Mouse (Mus musculus): ENCODE data around the gene Flt1. TPM values are rescaled to one million over a fixed set of nuclear protein-coding genes. Genes with fewer than 3 reads are reported as not detected.

Flt1 gene
- 10 to 100 TPM; 34.2 to 40.2 TPM for total RNA-seq (2021)

- no peak for DNase-seq
Observed at GRCm38 (mm10) chr5:147725831-147726700, at the start of gene Flt1. Gene Flt1, minus strand, starts transcription at chr5:147726011.

DNA sequence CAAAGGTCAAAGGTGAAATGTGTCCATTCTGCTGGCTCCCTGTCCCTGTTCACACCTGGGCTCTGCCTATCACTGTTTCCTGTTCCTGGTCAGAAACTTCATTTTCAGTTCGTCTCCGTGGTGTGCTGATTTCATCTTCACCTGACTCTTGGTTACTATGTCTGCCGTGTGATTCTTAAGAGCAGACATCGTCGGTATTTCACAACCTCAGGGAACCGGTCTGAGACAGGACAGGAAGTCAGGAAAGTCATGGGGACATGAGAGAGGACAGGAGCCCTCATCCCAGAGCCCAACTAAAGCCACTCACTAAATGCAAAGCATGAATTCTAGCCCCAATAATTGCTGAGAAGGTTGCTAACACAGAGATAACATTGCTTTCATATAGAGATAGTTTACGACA lies 49.4 kb upstream of the Flt1 start:
- DNase-seq, result no peak

DNA sequence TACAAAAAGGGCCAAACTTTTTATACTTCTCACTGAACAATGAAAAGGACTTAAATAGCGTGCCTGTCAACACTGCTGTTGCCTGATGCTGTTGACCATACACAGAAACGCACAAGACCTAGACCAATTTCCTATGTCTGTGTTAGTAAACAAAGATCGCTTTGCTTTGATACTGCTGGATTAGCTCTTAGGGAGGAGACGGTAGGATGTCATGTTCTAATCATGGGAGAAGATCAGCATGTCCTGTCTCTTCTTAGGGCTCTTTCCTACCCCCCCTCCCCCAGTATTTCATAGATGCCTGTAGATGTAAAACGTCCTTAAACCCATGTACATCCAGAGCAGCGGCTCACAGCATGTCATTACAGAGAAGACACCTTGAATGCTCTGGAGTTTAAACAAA lies 44.1 kb upstream of the Flt1 start:
- DNase-seq, result no peak

GRCm38 (mm10) chr5:147764061-147764460 lies 38.2 kb upstream of the Flt1 start:
- DNase-seq, result no peak

GRCm38 (mm10) chr5:147761984-147762383 lies 36.2 kb upstream of the Flt1 start:
- no peak for DNase-seq

GRCm38 (mm10) chr5:147761275-147761674 lies 35.5 kb upstream of the Flt1 start:
- no peak for DNase-seq

GRCm38 (mm10) chr5:147758640-147759319 lies 33.0 kb upstream of the Flt1 start:
- no peak for DNase-seq

DNA sequence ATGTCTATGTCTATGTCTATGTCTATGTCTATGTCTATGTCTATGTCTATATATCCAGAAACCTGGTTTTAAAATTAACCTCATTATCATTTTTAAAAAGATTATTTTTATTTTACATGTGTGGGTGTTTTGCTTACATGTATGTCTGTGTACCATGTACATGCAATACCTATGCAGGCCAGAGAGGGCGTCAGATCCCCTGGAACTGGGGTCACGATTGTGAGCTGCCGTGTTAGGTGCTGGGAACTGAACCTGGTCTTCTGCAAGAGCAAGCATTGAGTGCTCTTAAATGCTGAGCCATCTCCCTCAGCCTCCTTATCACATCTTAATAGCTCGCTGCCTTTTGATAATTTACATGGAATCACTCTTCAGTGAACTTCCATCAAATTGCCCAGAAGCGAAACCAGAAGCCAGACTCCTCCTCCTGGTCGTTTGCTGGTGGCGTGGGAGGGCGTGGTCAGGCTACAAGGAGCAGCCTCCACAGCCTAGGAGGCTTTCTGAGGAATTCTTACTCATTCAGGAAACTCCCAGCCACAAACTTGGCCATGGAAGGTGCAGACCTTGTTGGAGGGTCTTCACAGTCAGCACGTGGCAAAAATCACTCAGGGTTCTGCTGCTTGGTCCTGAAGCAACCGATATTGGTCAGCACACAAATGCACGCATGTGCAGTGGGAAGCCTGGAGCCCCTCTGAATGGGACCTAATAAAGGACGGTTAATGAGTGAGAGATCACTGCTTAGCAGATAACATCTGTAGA lies 32.2 kb upstream of the Flt1 start:
- DNase-seq, result no peak

GRCm38 (mm10) chr5:147752914-147753341 lies 27.1 kb upstream of the Flt1 start:
- DNase-seq, result no peak

DNA sequence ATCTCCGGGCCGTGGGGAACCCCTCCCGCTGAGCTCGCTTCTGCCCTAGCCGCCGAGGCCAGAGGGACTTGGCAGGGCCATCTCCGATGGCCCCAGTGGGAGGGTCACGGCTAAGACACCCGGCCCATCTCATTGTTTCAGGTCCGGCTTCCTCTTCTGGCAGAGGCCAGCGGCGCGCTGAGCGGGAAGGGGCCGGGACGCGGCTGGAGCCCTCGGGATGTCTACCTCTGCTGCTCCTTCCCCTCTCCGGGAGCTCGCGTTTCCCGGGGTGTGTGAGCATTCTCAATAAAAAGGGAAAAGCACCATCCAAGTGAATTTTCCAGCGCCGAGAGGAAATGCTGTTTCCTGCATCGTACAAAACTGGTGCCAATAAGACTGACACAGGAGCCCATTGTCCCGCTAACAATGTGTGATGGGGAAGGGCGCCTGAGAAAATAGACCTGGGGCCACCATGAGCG lies 25.9 kb upstream of the Flt1 start:
- DNase-seq, result peak; percentile 11

GRCm38 (mm10) chr5:147749972-147750371 lies 24.2 kb upstream of the Flt1 start:
- DNase-seq, result no peak

- peak in 1 of 2 experiments; percentile 18 for DNase-seq
Observed at GRCm38 (mm10) chr5:147748081-147748581, 22.3 kb upstream of the Flt1 start.

GRCm38 (mm10) chr5:147744900-147745653 lies 19.3 kb upstream of the Flt1 start:
- DNase-seq, result no peak

- no peak for DNase-seq
Observed at GRCm38 (mm10) chr5:147742468-147743111, 16.8 kb upstream of the Flt1 start.

DNA sequence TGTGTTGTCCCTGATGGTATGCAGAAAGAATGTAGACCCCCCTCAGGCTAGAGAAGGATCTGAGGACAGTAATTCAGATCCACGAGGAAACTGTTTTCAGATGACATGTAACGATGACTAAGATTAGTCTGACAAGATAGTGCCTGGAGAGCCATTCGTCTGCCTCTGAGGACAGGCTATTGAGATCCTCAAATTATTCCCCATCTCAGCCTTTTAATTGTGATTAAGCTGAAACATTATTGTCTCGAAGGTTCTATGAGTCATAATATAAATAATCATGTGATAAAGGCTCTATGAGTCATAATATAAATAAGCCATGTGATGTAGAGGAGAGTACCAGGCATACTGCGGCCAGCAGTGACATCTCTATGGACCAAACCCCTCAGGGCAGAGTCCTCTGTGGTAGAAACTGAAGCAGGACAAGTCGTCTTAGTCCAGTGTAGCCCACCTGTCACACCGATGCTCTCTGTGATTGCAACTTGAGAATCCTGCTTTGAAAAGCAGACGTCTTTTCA lies 11.0 kb upstream of the Flt1 start:
- no peak for DNase-seq

DNA sequence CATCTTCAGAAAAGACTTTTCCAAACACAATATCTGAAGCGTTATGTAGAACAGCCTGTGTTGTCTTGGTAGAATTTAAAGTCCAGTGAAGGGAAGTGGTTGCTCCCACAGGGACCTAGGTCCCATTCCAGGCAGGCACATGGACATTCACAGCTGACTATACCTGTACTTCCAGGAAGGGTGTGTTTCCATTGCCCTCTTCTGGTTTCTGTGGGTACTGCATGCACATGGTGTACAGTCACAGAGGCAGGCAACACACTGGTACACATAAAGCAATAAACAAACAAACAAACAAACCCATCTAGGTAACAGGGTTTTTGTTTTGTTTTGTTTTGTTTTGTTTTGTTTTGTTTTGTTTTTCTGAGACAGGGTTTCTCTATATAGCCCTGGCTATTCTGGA lies 7.9 kb upstream of the Flt1 start:
- no peak for DNase-seq

DNA sequence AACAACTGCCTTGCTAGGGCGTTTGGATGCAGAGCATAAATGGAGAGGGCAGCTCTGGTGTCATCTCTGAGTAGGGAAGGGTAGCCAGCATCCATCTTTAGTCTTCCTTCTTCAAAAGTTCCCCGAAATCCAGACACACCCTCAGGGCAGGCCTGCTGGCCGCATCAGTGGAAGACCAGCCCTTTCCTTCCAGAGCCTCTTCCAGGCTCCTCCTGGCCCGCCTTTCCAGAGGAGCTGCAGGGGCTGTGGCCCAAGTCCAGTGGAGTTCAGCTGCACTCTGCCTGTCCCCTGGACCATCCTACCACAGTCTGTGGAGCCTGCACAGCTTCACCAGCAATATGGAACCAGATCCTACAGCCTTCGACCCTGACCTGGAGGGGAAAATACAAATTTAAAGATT lies 7.1 kb upstream of the Flt1 start:
- no peak for DNase-seq

- DNase-seq, result no peak
Observed at GRCm38 (mm10) chr5:147727481-147727880, 1.7 kb upstream of the Flt1 start.

DNA sequence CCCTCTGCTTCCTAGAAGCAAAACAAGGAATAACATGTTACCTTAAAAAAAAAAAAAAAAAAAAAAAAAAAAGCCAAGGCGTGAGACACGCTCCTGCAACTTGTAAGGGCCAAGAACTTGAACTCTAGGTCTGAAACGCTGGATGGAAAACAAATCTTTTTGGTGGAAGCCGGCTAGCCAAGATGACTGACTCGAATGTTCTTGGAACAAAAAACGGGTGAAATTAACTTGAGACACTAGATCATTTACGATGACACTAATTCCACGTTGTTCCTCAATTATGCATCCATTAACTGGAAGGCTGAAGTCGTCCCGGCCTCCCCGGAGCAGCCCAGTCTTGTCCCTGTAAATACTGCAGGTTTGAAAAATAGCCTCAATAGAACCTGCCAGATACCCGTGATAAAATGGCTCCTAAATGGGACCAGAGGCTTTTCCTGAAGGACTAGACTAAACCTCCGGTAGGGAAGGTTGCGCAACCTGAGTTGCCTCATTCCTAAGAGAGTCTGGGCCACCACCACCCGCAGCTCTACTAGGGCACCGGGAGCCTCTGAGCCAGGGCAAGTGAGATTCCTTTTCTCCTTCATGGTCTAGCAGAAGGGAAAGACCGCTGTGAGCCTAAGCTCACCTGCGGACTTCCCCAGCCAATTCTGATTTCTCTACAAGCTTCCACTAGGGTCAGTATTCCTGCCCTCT lies 1.0 kb upstream of the Flt1 start:
- DNase-seq, result no peak
